Mouse (Mus musculus) liver, embryonic 14.5 days (tissue): ENCODE measurements around the gene Lzic.

Experiments used
- CTCF ChIP-seq: IDR thresholded peaks from 2 replicates; pipeline ENCODE4 v1.5.1; 2016; ENCODE audit warnings: antibody characterized with exemption, low read depth, control low read depth
- EP300 ChIP-seq: IDR thresholded peaks from 2 replicates; pipeline ENCODE4 v1.6.1; 2016; ENCODE audit warnings: antibody characterized with exemption, low read depth

DNA sequence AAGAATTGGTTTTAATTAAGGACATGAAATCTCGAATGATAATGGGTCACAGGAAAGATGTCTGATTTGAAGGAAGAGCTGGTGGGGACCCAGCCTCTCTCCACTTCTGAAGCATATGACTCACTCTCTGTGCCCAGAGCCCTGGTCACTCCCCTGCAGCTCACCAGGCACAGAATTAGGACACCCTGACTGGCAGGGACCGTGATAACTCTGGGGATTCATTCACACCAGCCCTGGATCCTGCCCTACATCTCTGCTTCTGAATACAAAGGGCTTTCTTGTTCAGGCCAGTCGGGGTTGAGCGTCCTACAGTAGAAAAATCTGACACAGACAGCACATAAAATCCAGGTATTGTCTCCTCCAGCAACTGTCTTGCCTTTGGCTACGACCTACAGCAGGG, 26.5 kb upstream of the Lzic start:
- TF ChIP-seq CTCF (no peak), EP300 (no peak)
